Comparison of ENCODE assay signal across 10 mouse cellular contexts in the genomic region with DNA sequence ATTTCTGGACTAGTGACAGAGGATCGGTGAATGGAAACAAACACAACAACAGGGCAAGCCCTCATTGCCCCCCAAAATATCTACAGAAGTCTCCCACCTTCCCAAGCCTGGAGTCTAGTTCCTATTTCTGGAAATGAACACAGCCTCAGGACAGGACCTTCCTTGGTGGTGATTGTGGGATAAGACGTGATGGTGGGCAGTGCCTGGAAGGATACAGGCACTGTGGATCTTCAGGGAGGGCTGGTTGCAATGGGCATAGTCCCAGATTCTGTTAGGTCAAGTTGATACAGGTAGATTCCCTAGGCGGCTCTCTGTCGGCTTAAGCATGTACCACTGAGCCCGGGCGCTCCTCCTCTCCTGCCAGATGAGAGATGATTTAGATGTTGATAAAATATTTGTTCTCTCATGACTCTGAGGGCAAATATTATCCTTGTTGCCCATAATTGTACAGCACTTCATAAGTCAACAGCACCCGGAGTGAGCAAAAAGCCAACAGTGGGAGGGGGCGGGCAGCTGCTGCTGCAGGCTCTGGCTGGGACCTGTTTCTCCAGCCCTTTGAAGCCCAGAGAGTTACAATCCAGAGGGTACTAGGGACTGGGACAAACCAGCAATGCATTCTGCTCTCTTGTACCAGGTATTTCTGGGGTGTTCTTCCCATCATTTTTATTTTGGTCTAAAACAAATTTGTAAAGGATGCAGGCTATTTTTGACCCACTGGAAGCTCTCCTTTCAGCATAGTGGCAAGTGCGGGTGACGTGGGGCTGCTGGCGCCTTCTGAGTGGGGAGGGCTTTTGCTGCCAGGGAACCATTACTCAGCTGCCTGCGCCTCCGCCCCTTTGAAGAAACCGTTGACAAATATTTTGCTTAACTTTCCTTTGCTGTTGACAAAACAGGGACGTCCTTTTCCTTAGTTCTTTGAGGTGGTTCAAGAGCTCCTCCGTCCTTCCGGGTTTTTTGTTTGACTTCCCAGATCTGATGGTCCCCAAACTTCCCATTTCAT.
DNase-seq lines count a peak whose midpoint lies in the region; ATAC-seq lines count a peak whose summit lies in the region.
"Had no signal": no experiment of that assay in that cellular context is flagged by ENCODE, and none has a peak within 500 bp of the region (broad histone marks: within the 10 kb centered on the region; RNA-seq: fewer than 3 reads in every experiment).

No protein-coding gene starts in this region.

- H3K9ac ChIP-seq in forebrain, embryonic 13.5 days, result no peak overlapping the region
- no peak overlapping the region for H3K9ac ChIP-seq in hindbrain, embryonic 13.5 days
- H3K9ac ChIP-seq in lung, embryonic 15.5 days, result peak overlapping the region; percentile 14; the same call in 1 of the 2 replicates
- H3K9ac ChIP-seq: liver, embryonic 15.5 days had no signal

- H3K4me1 ChIP-seq in forebrain, embryonic 13.5 days, result peaks cover 33% of the 10 kb centered on the region
- peaks cover 23% of the 10 kb centered on the region for H3K4me1 ChIP-seq in hindbrain, embryonic 13.5 days (replicated peaks)
- H3K4me1 ChIP-seq in lung, embryonic 15.5 days, result peaks cover 50% of the 10 kb centered on the region
- H3K4me1 ChIP-seq: liver, embryonic 15.5 days had no signal

- 0 out of 2 replicates have a peak, but pooled peaks cover 4% of the 10 kb centered on the region for H3K27me3 ChIP-seq in forebrain, embryonic 13.5 days
- 0 out of 2 replicates have a peak, but pooled peaks cover 6% of the 10 kb centered on the region for H3K27me3 ChIP-seq in hindbrain, embryonic 13.5 days
- H3K27me3 ChIP-seq in lung, embryonic 15.5 days, result no peaks in the 10 kb centered on the region
- H3K27me3 ChIP-seq: liver, embryonic 15.5 days; Patski had no signal

- peak; percentile 36; the same call in 1 of the 2 replicates for ATAC-seq in forebrain, embryonic 13.5 days
- ATAC-seq in hindbrain, embryonic 13.5 days (ENCODE audit: low FRiP score), result peak; percentile 3; the same call in 1 of the 2 replicates
- ATAC-seq in lung, embryonic 15.5 days (ENCODE audit: borderline replicate concordance, extremely low read depth, low FRiP score, low TSS enrichment), result peak; percentile 58; the same call in 1 of the 2 replicates
- no peak for ATAC-seq in megakaryocyte progenitor cell, adult 5-6 weeks (replicated peaks; ENCODE audit: poor library complexity)
- ATAC-seq: Patski had no signal

- peak; percentile 33 for DNase-seq in embryo, embryonic 9.5 days (ENCODE audit: extremely low spot score)
- no peak for DNase-seq in ovary, postnatal 36 days (ENCODE audit: low spot score)
- DNase-seq in B cell, adult 2 months, result no peak
- DNase-seq: cerebellum, postnatal 36 days had no signal

- H3K4me2 ChIP-seq in forebrain, embryonic 13.5 days, result no peak overlapping the region
- H3K4me2 ChIP-seq in hindbrain, embryonic 13.5 days, result no peak overlapping the region
- peak overlapping the region; percentile 37 for H3K4me2 ChIP-seq in lung, embryonic 15.5 days
- H3K4me2 ChIP-seq: liver, embryonic 15.5 days had no signal

- WGBS in forebrain, embryonic 13.5 days, result 65% methylated on average over 17 of the region's 17 CpGs
- 63% methylated on average over 17 of the region's 17 CpGs for WGBS in hindbrain, embryonic 13.5 days
- WGBS in lung, embryonic 15.5 days, result 8% methylated on average over 17 of the region's 17 CpGs

- no peak overlapping the region for H3K27ac ChIP-seq in forebrain, embryonic 13.5 days
- peak overlapping the region; percentile 14; the same call in 1 of the 2 replicates for H3K27ac ChIP-seq in hindbrain, embryonic 13.5 days
- H3K27ac ChIP-seq in lung, embryonic 15.5 days, result peak overlapping the region; percentile 77
- H3K27ac ChIP-seq: liver, embryonic 15.5 days had no signal

- no peaks in the 10 kb centered on the region for H3K9me3 ChIP-seq in forebrain, embryonic 13.5 days (replicated peaks)
- no peaks in the 10 kb centered on the region for H3K9me3 ChIP-seq in hindbrain, embryonic 13.5 days
- no peaks in the 10 kb centered on the region for H3K9me3 ChIP-seq in lung, embryonic 15.5 days
- H3K9me3 ChIP-seq: liver, embryonic 15.5 days had no signal

- H3K36me3 ChIP-seq in forebrain, embryonic 13.5 days (ENCODE audit: poor library complexity, severe bottlenecking), result no peaks in the 10 kb centered on the region
- no peaks in the 10 kb centered on the region for H3K36me3 ChIP-seq in hindbrain, embryonic 13.5 days
- no peaks in the 10 kb centered on the region for H3K36me3 ChIP-seq in lung, embryonic 15.5 days
- H3K36me3 ChIP-seq: liver, embryonic 15.5 days had no signal

- no peak overlapping the region for H3K4me3 ChIP-seq in forebrain, embryonic 13.5 days
- no peak overlapping the region for H3K4me3 ChIP-seq in hindbrain, embryonic 13.5 days
- H3K4me3 ChIP-seq in lung, embryonic 15.5 days, result no peak overlapping the region; the same call in 1 of the 2 replicates
- H3K4me3 ChIP-seq: liver, embryonic 15.5 days had no signal
